Mouse (Mus musculus) lung, adult 2 months (tissue): ENCODE measurements around the gene Ugt2b37.

Experiments used
- CTCF ChIP-seq: fragments of 200-500 bp; IDR thresholded peaks from 2 replicates; pipeline ENCODE4 v1.5.1; 2011; ENCODE audit warnings: mild to moderate bottlenecking, low read length, control low read depth; ENCODE audit not compliant: insufficient read depth
- POLR2A ChIP-seq: fragments of 200-500 bp; IDR thresholded peaks from 2 replicates; pipeline ENCODE4 v1.6.1; 2011; ENCODE audit warnings: low read depth, mild to moderate bottlenecking, control low read depth, low read length, borderline replicate concordance; ENCODE audit errors: extremely low read depth

DNA sequence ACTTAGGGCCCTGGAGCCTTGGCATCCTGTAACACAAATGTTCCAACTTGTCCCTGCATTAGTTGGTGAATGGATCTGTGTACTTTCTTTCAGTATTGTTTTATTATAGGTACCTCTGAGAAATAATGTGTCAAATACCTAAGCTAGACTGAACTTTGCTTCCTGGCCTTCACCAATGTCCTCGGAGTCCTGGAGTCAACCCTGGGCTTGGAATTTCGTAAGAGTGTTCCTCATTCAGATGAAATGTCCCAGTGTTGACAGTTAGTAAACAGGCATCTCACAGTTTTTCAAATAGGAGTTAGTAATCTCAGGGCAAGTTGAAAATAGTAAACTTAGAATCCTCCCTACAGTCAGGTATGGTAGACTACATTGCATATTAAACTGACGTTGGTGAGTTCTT, 1.2 kb upstream of the Ugt2b37 start:
- TF ChIP-seq POLR2A (no peak), CTCF (no peak)
